Mouse (Mus musculus): ENCODE results near the gene Nxnl1. TPM values are rescaled to one million over a fixed set of nuclear protein-coding genes. Genes with fewer than 3 reads are reported as not detected.

The Nxnl1 gene
- polyA plus RNA-seq, 1 experiment, result 0.02 TPM

DNA sequence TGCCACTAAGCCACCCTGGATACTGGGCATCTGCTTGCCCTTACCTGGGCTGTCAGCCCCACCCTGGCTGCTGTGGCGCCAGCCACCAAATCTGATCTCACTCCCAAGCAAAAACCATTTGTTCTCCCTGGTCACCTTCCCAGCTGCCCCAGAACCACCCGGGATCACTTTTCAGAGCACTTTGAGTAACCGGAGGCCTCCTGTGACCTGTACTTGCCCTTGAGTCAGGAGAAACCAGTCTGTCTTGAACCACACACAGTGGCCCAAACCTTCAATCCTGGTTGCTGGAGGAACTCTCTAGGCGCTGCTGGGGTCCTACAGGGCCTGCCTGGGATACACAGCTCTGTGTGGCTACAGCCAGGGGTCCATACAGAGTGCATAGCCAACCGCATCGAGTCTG lies 13.6 kb downstream of the Nxnl1 start:
- Histone ChIP-seq H3K79me2 (ENCODE audit: control insufficient read depth, insufficient read depth) (no peaks in the 10 kb centered on the region), H3K27me3 (ENCODE audit: control insufficient read depth, insufficient read depth, insufficient read length) (peaks cover 15% of the 10 kb centered on the region), H3K4me3 (ENCODE audit: insufficient read depth, poor library complexity, severe bottlenecking) (no peak overlapping the region), H3ac (ENCODE audit: control insufficient read depth, insufficient read length, low read depth) (no peak overlapping the region), H3K79me3 (ENCODE audit: low read depth) (no peaks in the 10 kb centered on the region), H3K36me3 (ENCODE audit: control insufficient read depth, insufficient read depth) (no peaks in the 10 kb centered on the region)
- TF ChIP-seq FOSL1 (IDR thresholded peaks at IDR 0.05; ENCODE audit: insufficient read depth, low read length, poor library complexity, severe bottlenecking) (no peak), MYOD1 (IDR thresholded peaks at IDR 0.05; ENCODE audit: control insufficient read depth, insufficient read length, low read depth) (no peak), USF1 (IDR thresholded peaks at IDR 0.05; ENCODE audit: low read depth) (no peak), CEBPB (IDR thresholded peaks at IDR 0.05; ENCODE audit: low read depth) (no peak), CTCF (IDR thresholded peaks at IDR 0.05; ENCODE audit: control insufficient read depth, insufficient read depth, insufficient read length) (no peak), MYOG (IDR thresholded peaks at IDR 0.05; ENCODE audit: control insufficient read depth, extremely low read depth, insufficient read length) (no peak), MAX (IDR thresholded peaks at IDR 0.05) (no peak)

DNA sequence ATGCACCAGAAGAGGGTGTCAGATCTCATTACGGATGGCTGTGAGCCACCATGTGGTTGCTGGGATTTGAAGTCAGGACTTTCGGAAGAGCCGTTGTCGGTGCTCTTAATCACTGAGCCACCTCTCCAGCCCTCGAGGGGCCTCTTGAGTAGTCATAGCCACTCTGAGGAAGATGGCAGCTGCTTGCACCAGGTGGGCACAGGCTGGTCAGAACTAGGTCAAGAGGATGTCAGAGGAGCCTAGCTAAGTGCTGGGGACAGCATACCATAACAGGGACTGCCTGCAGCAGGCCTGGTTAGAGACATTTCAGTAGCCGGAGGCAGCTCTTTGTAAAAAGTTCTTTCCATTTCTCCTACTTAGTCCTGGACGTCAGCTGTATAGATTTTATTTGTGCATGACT lies 15.6 kb downstream of the Nxnl1 start:
- Histone ChIP-seq H3K36me3 (ENCODE audit: control insufficient read depth, insufficient read depth) (no peaks in the 10 kb centered on the region), H3K79me2 (ENCODE audit: control insufficient read depth, insufficient read depth) (no peaks in the 10 kb centered on the region), H3K79me3 (ENCODE audit: low read depth) (no peaks in the 10 kb centered on the region), H3K4me3 (ENCODE audit: insufficient read depth, poor library complexity, severe bottlenecking) (no peak overlapping the region), H3K27me3 (ENCODE audit: control insufficient read depth, insufficient read depth, insufficient read length) (peaks cover 3% of the 10 kb centered on the region), H3ac (ENCODE audit: control insufficient read depth, insufficient read length, low read depth) (no peak overlapping the region)
- TF ChIP-seq MAX (IDR thresholded peaks at IDR 0.05) (no peak), USF1 (IDR thresholded peaks at IDR 0.05; ENCODE audit: low read depth) (no peak), MYOD1 (IDR thresholded peaks at IDR 0.05; ENCODE audit: control insufficient read depth, insufficient read length, low read depth) (no peak), FOSL1 (IDR thresholded peaks at IDR 0.05; ENCODE audit: insufficient read depth, low read length, poor library complexity, severe bottlenecking) (no peak), CEBPB (IDR thresholded peaks at IDR 0.05; ENCODE audit: low read depth) (no peak), MYOG (IDR thresholded peaks at IDR 0.05; ENCODE audit: control insufficient read depth, extremely low read depth, insufficient read length) (no peak), CTCF (IDR thresholded peaks at IDR 0.05; ENCODE audit: control insufficient read depth, insufficient read depth, insufficient read length) (no peak)

DNA sequence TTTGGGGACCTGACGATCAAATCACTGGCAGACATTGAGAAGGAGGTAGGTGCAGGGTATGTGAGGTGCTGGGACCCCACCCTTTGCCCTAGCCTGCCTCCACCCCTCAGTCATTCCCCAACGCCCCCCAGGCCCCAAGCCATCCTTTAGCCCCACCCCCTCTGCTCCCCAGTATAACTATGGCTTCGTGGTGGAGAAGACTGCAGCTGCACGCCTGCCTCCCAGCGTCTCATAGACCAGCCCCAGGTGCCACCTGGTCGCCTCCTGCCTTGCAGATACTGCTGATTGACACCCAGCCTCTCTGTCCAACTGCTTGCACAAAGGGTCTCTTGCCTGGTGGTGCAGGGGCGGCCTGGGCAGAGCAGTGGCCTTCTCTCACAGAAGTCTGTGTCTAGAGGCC lies 18.8 kb downstream of the Nxnl1 start:
- Histone ChIP-seq H3K27me3 (ENCODE audit: control insufficient read depth, insufficient read depth, insufficient read length) (no peaks in the 10 kb centered on the region), H3ac (ENCODE audit: control insufficient read depth, insufficient read length, low read depth) (no peak overlapping the region), H3K79me2 (ENCODE audit: control insufficient read depth, insufficient read depth) (peaks cover 12% of the 10 kb centered on the region), H3K79me3 (ENCODE audit: low read depth) (peaks cover 6% of the 10 kb centered on the region), H3K36me3 (ENCODE audit: control insufficient read depth, insufficient read depth) (no peaks in the 10 kb centered on the region), H3K4me3 (ENCODE audit: insufficient read depth, poor library complexity, severe bottlenecking) (no peak overlapping the region)
- no peak for TF ChIP-seq CTCF (IDR thresholded peaks at IDR 0.05; ENCODE audit: control insufficient read depth, insufficient read depth, insufficient read length)
- TF ChIP-seq CEBPB (IDR thresholded peaks at IDR 0.05; ENCODE audit: low read depth), result no peak
- TF ChIP-seq MYOD1 (IDR thresholded peaks at IDR 0.05; ENCODE audit: control insufficient read depth, insufficient read length, low read depth), result no peak
- TF ChIP-seq MYOG (IDR thresholded peaks at IDR 0.05; ENCODE audit: control insufficient read depth, extremely low read depth, insufficient read length), result no peak
- no peak for TF ChIP-seq MAX (IDR thresholded peaks at IDR 0.05)
- TF ChIP-seq FOSL1 (IDR thresholded peaks at IDR 0.05; ENCODE audit: insufficient read depth, low read length, poor library complexity, severe bottlenecking), result no peak
- no peak for TF ChIP-seq USF1 (IDR thresholded peaks at IDR 0.05; ENCODE audit: low read depth)

DNA sequence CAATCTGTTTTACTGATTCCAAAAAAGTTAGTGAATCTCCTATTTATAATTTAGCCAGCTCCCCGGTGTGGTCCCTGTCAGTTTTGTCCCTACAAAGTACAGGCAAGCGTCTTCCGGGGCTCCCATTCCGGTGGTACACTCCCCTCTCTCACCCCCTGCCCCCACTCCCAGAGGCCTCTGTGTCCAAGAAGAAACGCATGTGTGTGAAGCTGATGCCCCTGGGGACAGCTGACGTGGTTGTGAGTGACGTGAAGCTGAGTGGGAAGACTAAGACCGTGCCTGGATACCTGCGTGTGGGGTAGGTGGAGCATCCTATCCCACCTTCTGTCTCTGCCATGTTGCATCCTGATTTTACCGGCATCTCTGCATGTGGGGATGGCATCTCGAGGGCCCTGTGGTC lies 21.3 kb downstream of the Nxnl1 start:
- H3ac ChIP-seq (ENCODE audit: control insufficient read depth, insufficient read length, low read depth), result no peak overlapping the region
- no peak overlapping the region for H3K4me3 ChIP-seq (ENCODE audit: insufficient read depth, poor library complexity, severe bottlenecking)
- H3K79me2 ChIP-seq (ENCODE audit: control insufficient read depth, insufficient read depth), result peaks cover 12% of the 10 kb centered on the region
- H3K79me3 ChIP-seq (ENCODE audit: low read depth), result peaks cover 6% of the 10 kb centered on the region
- no peaks in the 10 kb centered on the region for H3K36me3 ChIP-seq (ENCODE audit: control insufficient read depth, insufficient read depth)
- no peaks in the 10 kb centered on the region for H3K27me3 ChIP-seq (ENCODE audit: control insufficient read depth, insufficient read depth, insufficient read length)
- TF ChIP-seq CTCF (IDR thresholded peaks at IDR 0.05; ENCODE audit: control insufficient read depth, insufficient read depth, insufficient read length) (no peak), MYOG (IDR thresholded peaks at IDR 0.05; ENCODE audit: control insufficient read depth, extremely low read depth, insufficient read length) (no peak), MAX (IDR thresholded peaks at IDR 0.05) (no peak), CEBPB (IDR thresholded peaks at IDR 0.05; ENCODE audit: low read depth) (no peak), USF1 (IDR thresholded peaks at IDR 0.05; ENCODE audit: low read depth) (no peak), MYOD1 (IDR thresholded peaks at IDR 0.05; ENCODE audit: control insufficient read depth, insufficient read length, low read depth) (no peak), FOSL1 (IDR thresholded peaks at IDR 0.05; ENCODE audit: insufficient read depth, low read length, poor library complexity, severe bottlenecking) (no peak)

DNA sequence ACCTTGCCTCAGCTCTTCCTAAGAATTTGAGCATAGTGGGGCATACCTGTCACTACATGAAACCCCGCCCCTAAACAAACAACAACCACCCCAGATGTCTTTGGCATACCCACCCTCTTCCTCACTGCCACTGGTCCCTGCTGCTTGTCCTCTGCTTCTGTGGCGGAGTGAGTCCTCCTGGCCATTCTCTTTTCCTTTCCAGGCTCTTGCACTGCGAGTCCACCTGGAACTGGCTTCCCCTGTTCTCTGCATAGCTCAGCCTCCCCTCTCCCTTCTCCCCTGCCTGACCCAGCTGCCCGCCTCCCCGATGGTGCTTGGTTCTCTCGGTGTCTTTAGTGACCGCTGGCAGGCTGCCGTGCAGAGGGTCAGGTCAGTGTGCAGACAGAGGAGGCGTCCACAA lies 22.6 kb downstream of the Nxnl1 start:
- H3K79me3 ChIP-seq (ENCODE audit: low read depth), result peaks cover 6% of the 10 kb centered on the region
- no peak for TF ChIP-seq MAX (IDR thresholded peaks at IDR 0.05)
- TF ChIP-seq CEBPB (IDR thresholded peaks at IDR 0.05; ENCODE audit: low read depth), result no peak
- no peaks in the 10 kb centered on the region for H3K36me3 ChIP-seq (ENCODE audit: control insufficient read depth, insufficient read depth)
- no peak overlapping the region for H3ac ChIP-seq (ENCODE audit: control insufficient read depth, insufficient read length, low read depth)
- peak overlapping the region; percentile 61 for H3K4me3 ChIP-seq (ENCODE audit: insufficient read depth, poor library complexity, severe bottlenecking)
- H3K79me2 ChIP-seq (ENCODE audit: control insufficient read depth, insufficient read depth), result peaks cover 12% of the 10 kb centered on the region
- no peaks in the 10 kb centered on the region for H3K27me3 ChIP-seq (ENCODE audit: control insufficient read depth, insufficient read depth, insufficient read length)

DNA sequence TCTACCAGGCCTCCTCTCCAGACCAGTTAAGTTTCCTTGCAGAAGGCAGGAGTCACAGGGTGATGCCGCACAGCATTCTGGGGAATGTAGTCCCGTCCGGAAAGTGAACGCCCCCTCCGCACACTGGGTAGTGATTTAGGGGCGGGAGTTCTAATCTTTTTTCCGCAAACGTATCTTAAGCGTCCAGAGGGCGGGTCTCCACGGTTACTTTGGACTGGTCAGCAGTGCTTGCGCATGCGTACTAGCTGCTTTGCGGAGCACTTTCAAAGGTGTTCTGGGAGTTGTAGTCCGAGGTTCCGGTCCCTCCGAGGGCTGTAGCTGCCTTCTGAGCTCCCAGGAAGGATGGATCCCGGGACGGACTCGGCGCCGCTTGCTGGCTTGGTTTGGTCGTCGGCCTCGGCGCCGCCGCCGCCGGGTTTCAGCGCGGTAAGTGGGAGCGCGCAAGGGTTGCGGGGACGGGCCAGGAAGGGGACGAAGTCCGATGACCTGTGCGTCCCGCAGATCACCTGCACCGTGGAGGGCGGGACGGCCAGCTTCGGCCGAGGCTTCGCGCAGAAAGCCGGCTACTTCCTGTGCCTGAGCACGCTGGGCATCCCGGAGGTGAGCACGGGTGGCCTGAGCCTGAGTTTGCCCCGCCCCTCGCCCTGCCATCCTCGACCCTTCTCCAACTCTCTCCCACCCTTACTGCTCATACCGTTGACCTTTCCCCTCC lies 23.6 kb downstream of the Nxnl1 start, which contains the start of gene Mvb12a:
Gene Mvb12a, plus strand, starts transcription at position 291 of the 712 bp plus-strand sequence.
- peak within 1 kb of the TSS; percentile 61 for H3K4me3 ChIP-seq (ENCODE audit: insufficient read depth, poor library complexity, severe bottlenecking)
- H3ac ChIP-seq (ENCODE audit: control insufficient read depth, insufficient read length, low read depth), result peak within 1 kb of the TSS; percentile 86
- TF ChIP-seq USF1 (IDR thresholded peaks at IDR 0.05; ENCODE audit: low read depth) (peak; percentile 31), FOSL1 (IDR thresholded peaks at IDR 0.05; ENCODE audit: insufficient read depth, low read length, poor library complexity, severe bottlenecking) (no peak)
- H3K27me3 ChIP-seq (ENCODE audit: control insufficient read depth, insufficient read depth, insufficient read length), result no peaks in the 10 kb centered on the region
- H3K36me3 ChIP-seq (ENCODE audit: control insufficient read depth, insufficient read depth), result no peaks in the 10 kb centered on the region
- peaks cover 6% of the 10 kb centered on the region for H3K79me3 ChIP-seq (ENCODE audit: low read depth)
- peaks cover 12% of the 10 kb centered on the region for H3K79me2 ChIP-seq (ENCODE audit: control insufficient read depth, insufficient read depth)

Measured in C2C12 (cell line).